Mouse (Mus musculus) embryonic fibroblast, embryonic 13.5 days (primary cell): ENCODE data around the gene Gmeb1.

Experiments used
- CTCF ChIP-seq: IDR thresholded peaks from 2 replicates; pipeline ENCODE4 v1.5.1; 2011; ENCODE audit warnings: mild to moderate bottlenecking, control low read depth, low read length, moderate library complexity, borderline replicate concordance; ENCODE audit not compliant: insufficient read depth
- POLR2A ChIP-seq: IDR thresholded peaks from 2 replicates; pipeline ENCODE4 v1.6.1; 2011; ENCODE audit warnings: low read depth, mild to moderate bottlenecking, control low read depth, low read length, moderate library complexity

DNA sequence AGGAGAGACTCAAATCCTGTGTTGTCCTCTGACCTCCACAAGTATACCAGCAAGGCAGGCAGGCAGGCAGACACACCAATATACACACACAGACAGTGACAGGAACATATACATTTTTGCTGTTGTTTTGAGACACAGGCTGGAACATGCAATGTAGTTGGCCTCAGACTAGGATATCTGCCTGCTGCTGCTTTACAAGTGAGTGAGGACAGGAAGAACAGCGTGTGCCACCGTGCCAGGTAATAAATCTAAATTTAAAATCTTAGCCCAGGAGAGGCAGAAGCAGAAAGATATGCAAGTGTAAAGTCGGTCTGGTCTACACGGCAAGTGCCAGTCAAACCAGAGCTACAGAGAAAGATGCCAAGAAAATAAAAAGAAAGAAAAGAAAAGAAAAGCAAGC lies 2.2 kb downstream of the Gmeb1 start:
- TF ChIP-seq POLR2A (no peak; the same call in 1 of the 2 replicates), CTCF (no peak)
